Mouse (Mus musculus) spleen, postnatal 14 days (tissue): ENCODE data around the gene Cyp4b1.
"Not testable (repeated sequence)": the region's sequence is repeated elsewhere in the genome, so short reads cannot be mapped to it uniquely, and the experiment has no call there.

Source experiments
- DNase-seq, 2 experiments: peaks; one replicate each; pipeline ENCODE4 v3.0.0; 2021 to 2022; ENCODE audit warnings: low spot score in 2 of 2

Gene Cyp4b1

DNA sequence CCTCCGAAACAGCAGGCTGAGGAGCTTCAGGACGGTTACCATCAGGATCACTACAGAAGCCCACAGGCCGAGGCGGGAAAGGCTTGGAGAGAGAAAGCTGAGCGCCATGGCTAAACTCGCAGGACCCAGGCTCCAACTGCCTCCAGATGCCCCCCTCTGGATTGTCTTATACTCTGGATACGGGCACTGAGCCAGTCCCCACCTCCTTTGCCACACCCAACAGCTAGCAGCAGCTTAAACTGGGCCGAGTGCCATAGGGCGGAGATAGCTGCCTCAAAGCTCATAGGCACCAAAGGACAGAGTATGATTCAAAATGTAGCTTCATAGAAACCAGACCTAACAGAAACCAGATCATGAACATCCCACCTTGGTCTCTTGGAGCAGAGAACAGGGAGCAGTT is at the start of gene Cyp4b1:
Cyp4b1 (minus strand) TSS at position 144 of the 400 bp plus-strand sequence.
- DNase-seq = peak in 1 of 2 experiments; percentile 11

GRCm38 (mm10) chr4:115686299-115686698 is 38.8 kb upstream of the Cyp4b1 start:
- no peak for DNase-seq

GRCm38 (mm10) chr4:115659190-115659589 is 11.7 kb upstream of the Cyp4b1 start:
- no peak for DNase-seq

GRCm38 (mm10) chr4:115657867-115658249 is 10.3 kb upstream of the Cyp4b1 start:
- no peak for DNase-seq

DNA sequence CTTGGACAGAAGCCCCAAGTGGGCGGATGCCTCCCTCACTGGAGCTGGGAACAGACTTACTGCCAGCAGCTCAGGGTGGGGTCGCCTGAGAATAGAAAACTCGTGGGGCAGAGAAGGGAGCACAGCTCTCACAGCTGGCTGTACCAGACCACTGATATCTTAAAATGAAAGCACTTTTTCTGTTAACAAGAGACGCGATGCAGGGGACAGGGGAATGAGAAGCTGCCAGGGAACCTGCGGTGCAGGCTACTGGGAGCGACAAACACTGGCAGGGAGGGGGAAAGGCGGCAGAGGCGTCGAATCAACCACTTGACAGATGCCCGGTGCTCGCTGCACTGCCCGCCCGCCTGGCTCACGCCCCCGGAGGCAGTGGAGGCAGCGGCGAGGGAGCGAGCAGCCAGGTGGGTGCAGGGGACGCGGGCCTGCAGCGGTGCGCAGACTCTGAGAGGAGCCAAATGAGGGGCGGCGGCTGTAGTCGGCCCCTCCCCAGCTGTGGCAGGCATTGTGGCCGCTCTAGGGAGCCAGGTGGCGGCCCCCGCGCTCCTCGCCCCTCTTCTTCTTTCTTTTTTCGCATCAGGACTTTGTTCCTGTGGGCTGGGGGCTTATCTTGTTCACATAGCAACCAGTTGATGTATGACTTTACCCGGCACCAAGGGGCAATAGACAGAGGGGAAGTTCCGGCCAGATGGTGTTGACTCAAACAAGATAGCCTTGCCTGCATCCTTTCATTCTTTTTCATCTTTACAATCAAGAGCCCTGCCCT is 9.8 kb upstream of the Cyp4b1 start:
- peak in 1 of 2 experiments; percentile 4 for DNase-seq

DNA sequence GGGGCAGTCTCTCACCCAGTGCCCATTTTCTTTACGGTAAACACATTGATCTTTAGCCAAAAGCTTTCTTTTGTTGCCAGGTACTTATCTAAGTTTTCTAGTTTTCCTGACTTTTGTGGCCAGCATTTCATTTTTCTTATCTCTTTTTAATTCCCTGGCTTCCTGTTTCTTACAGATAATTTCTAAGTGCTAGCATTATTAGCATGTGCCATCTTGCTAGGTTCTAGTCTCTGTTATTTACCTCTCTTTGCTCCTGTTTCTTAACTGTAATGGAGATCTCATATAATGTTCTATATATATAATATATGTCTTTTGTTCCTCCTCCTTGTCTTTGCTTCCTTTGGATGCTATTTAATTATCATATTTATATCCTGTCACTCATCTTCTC is 9.0 kb upstream of the Cyp4b1 start:
- DNase-seq = not testable (repeated sequence)

DNA sequence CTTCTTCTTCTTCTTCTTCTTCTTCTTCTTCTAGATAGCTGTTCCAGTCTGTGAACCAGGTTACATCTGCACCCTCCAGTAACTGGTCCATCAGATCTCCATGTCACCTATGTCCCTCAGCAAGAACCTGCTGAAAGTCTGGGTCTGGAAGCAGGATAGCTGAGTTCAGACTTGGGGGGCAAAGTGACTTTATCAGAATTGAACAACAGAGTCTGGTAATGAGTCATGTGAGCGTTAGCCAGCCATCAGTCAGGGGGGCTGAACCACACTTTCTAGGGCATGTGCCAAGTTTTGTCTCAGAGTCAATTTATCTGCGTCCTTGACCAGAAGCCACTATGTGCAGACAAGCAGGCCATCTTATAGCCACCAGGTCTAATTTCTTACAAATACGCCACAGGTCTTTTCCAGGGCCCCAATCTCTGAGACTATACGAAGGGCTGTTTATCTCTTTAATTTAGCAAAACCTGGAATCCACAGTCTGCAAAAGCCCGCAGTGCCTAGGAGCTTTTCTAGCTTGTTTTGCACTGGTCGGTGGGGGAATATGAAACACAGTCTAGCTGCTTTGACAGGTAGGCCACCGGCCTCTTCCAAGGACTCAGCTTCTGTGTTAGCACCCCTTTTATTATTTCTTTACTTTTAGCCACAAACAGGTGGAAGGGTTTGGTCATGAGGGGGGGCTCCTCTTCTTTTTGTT is 8.5 kb upstream of the Cyp4b1 start:
- not testable (repeated sequence) for DNase-seq

DNA sequence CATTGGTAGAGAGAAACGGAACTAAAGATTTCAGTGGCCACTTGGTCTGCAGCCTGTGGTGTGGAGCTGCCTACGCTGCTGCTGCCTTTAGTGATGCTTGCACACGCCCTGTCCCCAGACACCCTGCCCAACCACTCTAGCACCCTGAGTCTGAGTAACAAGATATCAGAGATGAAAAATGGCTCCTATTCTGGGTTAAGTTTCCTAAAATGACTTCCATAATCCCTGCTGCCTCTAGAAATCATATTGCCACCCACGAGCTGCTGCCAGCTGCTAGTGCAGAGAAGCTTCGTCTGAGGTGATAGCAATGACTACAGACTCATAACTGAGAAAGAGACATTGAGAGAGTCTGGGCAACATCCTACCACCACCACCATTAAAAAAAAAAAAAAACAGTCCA is 3.3 kb upstream of the Cyp4b1 start:
- no peak for DNase-seq

- DNase-seq = no peak
Observed at GRCm38 (mm10) chr4:115649344-115649743, 1.8 kb upstream of the Cyp4b1 start.

DNA sequence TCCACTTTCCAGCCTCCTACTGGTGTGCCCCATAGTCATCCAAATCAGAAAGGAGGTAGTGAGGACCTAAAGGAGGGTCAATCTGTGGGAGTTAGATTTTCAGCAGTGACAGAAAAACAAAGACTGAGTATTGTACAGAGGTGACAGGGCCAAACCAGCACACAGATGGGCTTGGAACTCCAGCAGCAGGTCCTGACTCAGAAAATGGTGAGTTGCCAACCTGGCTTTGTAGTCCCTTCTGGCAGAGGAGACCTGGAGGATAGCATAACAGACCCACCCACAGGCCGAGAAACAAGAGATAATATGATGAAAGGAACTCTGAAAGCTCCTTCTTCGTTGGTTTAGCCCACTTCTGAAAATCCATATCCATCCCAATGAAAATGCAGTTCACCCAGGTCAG is 1.2 kb upstream of the Cyp4b1 start:
- no peak for DNase-seq

- no peak for DNase-seq
Observed at GRCm38 (mm10) chr4:115645371-115645770, 2.2 kb downstream of the Cyp4b1 start.

DNA sequence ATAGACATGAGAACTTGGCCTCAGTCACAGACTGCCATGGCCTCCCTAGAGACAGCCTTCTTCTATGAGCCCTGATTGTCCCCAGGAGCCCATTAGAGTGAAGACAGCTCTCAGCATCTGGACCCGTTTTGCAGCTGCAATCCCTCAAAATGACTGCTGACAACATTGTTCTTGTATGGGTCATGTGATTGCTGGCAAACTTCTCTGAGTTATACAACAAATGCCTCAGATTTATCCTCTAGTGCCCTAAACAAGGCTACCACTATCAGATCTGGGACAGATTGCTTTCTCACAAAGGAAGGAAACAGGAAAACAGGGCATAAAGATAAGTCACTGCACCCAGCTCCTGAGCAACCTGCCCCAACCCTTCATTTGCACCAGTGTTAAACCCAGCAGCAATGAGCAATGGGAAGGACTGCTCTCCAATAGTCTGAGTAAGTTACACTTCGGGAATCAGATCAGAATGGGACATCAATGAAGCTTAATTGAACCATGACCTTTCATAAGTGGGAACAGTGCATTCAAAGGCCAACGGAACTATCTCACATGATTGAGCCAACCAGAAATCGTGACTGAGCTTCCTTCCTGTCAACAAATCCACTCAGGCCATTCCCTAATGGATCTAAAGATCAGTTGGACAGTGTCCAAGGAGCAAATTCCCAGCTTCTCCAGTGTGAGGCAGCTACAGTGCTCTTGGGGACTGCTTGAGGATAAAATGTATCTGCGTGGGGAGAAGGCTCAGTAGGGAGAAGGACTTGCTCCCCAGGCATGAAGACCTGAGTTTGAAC is 4.4 kb downstream of the Cyp4b1 start:
- no peak for DNase-seq

DNA sequence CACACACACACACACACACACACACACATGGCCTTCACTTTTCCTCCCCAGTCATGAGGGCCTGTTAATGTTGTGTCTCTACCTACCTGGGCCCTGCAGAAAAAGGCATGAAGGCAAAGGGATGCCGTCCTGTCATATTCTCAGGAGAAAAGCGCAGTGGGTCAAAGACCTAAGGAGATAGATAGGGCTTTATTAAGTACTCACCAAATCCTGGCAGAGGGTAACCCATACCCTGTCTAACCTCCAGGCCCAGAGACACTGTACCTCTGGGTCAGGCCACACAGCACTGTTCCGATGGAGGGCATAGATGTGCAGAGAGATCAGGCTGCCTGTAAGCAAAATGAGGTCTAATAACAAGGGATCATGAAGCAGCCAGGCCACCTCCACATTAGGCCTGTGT is 22.0 kb downstream of the Cyp4b1 start:
- not testable (repeated sequence) for DNase-seq

- DNase-seq = no peak
Observed at GRCm38 (mm10) chr4:115614005-115614404, 33.5 kb downstream of the Cyp4b1 start.

- DNase-seq = not testable (repeated sequence)
Observed at GRCm38 (mm10) chr4:115600611-115601010, 46.9 kb downstream of the Cyp4b1 start, which contains the start of gene Cyp4a32. Gene Cyp4a32, plus strand, starts transcription at chr4:115600969.

- DNase-seq = no peak
Observed at GRCm38 (mm10) chr4:115596824-115597336, 50.6 kb downstream of the Cyp4b1 start.

GRCm38 (mm10) chr4:115596357-115596756 is 51.2 kb downstream of the Cyp4b1 start:
- no peak for DNase-seq

- peak in 1 of 2 experiments; percentile 16 for DNase-seq
Observed at GRCm38 (mm10) chr4:115583036-115583435, 64.5 kb downstream of the Cyp4b1 start.

GRCm38 (mm10) chr4:115575776-115576175 is 71.7 kb downstream of the Cyp4b1 start:
- DNase-seq = no peak

DNA sequence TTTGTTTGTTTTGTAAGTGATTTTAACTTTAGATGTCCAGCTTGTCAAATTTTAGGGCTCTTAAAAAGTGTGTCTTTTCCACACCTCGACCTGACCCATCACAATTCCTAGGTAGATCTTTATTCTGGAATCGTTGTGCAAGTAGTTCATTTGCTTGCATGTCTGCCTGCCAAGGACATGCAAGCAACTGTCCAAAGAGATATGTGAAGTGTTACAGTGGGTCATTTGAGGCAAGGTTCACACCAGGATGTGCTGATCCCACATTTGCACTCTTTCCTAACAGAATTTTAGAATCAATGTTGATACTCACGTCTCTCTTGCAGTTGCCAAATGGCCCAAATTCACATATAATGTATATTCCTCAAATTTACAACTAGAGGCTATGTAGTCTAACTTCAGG is 72.3 kb downstream of the Cyp4b1 start:
- no peak for DNase-seq
